Comparison of ENCODE assay signal across 8 mouse cellular contexts in the genomic region with DNA sequence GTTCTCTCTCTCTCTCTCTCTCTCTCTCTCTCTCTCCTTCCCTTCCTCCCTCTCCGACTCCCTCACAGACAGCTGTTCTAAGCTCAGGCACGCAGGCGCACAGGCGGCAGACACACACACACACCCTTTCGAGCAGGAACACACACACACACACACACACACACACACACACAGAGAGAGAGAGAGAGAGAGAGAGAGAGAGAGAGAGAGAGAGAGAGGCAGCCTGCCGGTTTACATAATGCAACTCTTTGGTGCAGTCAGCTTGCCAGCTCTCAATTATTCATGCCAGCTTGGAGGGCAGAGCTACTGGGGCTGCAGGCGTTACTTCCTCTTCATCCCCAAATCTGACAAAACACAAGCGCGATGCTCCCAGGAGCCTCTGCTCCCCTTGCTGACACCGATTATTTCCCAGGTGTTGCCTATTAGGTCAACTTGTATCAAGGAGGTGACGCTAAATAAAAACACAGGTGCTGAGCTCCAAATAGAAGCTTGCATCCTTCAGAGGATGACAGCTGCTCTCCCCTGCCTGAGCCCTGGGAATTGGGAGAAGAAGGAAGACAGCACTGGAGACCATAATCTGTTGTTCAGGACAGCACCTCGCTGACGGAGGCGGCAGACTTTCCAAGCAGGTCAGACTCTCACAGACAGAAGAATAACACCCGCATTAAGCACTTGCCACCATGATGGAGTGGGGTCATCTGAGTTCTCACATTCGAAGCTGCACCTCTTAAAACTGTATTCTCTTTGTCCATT.
DNase-seq lines count a peak whose midpoint lies in the region; ATAC-seq lines count a peak whose summit lies in the region.

No protein-coding gene starts in this region.

- peak overlapping the region; percentile 43 for H3K4me2 ChIP-seq in forebrain, embryonic 11.5 days (ENCODE audit: low read depth, low read length, severe bottlenecking)
- peak overlapping the region; percentile 39 for H3K4me2 ChIP-seq in hindbrain, embryonic 11.5 days (replicated peaks; ENCODE audit: low read depth, low read length)
- H3K4me2 ChIP-seq in midbrain, embryonic 11.5 days = peak overlapping the region; percentile 39
- peak overlapping the region; percentile 68 for H3K4me2 ChIP-seq in stomach, embryonic 15.5 days

- H3K36me3 ChIP-seq in forebrain, embryonic 11.5 days (ENCODE audit: control insufficient read depth, insufficient read depth, low read length) = no peaks in the 10 kb centered on the region
- no peaks in the 10 kb centered on the region for H3K36me3 ChIP-seq in hindbrain, embryonic 11.5 days (ENCODE audit: control insufficient read depth, insufficient read depth, low read length)
- H3K36me3 ChIP-seq in midbrain, embryonic 11.5 days (ENCODE audit: control insufficient read depth, insufficient read depth, low read length) = no peaks in the 10 kb centered on the region
- H3K36me3 ChIP-seq in stomach, embryonic 15.5 days = no peaks in the 10 kb centered on the region

- H3K9ac ChIP-seq in forebrain, embryonic 11.5 days (ENCODE audit: low read length) = peak overlapping the region; percentile 27; the same call in 1 of the 2 replicates
- peak overlapping the region; percentile 11; the same call in 1 of the 2 replicates for H3K9ac ChIP-seq in hindbrain, embryonic 11.5 days (ENCODE audit: low read depth, low read length)
- H3K9ac ChIP-seq in midbrain, embryonic 11.5 days (ENCODE audit: low read length) = no peak overlapping the region
- H3K9ac ChIP-seq in stomach, embryonic 15.5 days = no peak overlapping the region

- peak; percentile 22 for DNase-seq in thymus, postnatal 4 days
- no peak for DNase-seq in thymus, adult 18-20 months
- DNase-seq in forebrain, embryonic 11.5 days (ENCODE audit: low spot score) = peak; percentile 64
- peak; percentile 45 for DNase-seq in hindbrain, embryonic 11.5 days (ENCODE audit: low spot score)
- DNase-seq in left cerebral cortex, postnatal 36 days (ENCODE audit: low spot score in 2 of 2) = peak; percentile 77 to 81
- peak; percentile 92 for DNase-seq in midbrain, embryonic 11.5 days (ENCODE audit: low spot score, missing footprints)
- DNase-seq in adrenal gland, postnatal 25 days = no peak

- no peaks in the 10 kb centered on the region for H3K27me3 ChIP-seq in forebrain, embryonic 11.5 days (ENCODE audit: control insufficient read depth, insufficient read depth, low read length)
- H3K27me3 ChIP-seq in hindbrain, embryonic 11.5 days (ENCODE audit: control insufficient read depth, insufficient read depth, low read length) = no peaks in the 10 kb centered on the region
- H3K27me3 ChIP-seq in midbrain, embryonic 11.5 days (ENCODE audit: control insufficient read depth, insufficient read depth, low read length) = no peaks in the 10 kb centered on the region
- no peaks in the 10 kb centered on the region for H3K27me3 ChIP-seq in stomach, embryonic 15.5 days (replicated peaks)

- WGBS in forebrain, embryonic 11.5 days = 31% methylated on average over 16 of the region's 16 CpGs
- 21% methylated on average over 16 of the region's 16 CpGs for WGBS in hindbrain, embryonic 11.5 days
- 32% methylated on average over 16 of the region's 16 CpGs for WGBS in midbrain, embryonic 11.5 days
- 12% methylated on average over 16 of the region's 16 CpGs for WGBS in stomach, embryonic 15.5 days

- ATAC-seq in forebrain, embryonic 11.5 days (replicated peaks; ENCODE audit: low FRiP score) = peak; percentile 64
- ATAC-seq in hindbrain, embryonic 11.5 days (ENCODE audit: low FRiP score) = peak; percentile 78
- peak; percentile 72 for ATAC-seq in midbrain, embryonic 11.5 days (ENCODE audit: low FRiP score)
- ATAC-seq in stomach, embryonic 15.5 days (ENCODE audit: insufficient read depth, low FRiP score, low read depth) = peak; percentile 66

- peak overlapping the region; percentile 20 for H3K4me3 ChIP-seq in forebrain, embryonic 11.5 days (ENCODE audit: low read depth, low read length)
- peak overlapping the region; percentile 16; the same call in 1 of the 2 replicates for H3K4me3 ChIP-seq in hindbrain, embryonic 11.5 days (ENCODE audit: low read depth, low read length)
- peak overlapping the region; percentile 15 for H3K4me3 ChIP-seq in midbrain, embryonic 11.5 days (ENCODE audit: low read depth, low read length)
- peak overlapping the region; percentile 31 for H3K4me3 ChIP-seq in stomach, embryonic 15.5 days (replicated peaks)

- H3K27ac ChIP-seq in forebrain, embryonic 11.5 days (ENCODE audit: low read depth, low read length) = no peak overlapping the region
- 0 out of 2 replicates have a peak overlapping the region, but pooled peaks have one; percentile 42 for H3K27ac ChIP-seq in hindbrain, embryonic 11.5 days (ENCODE audit: low read depth, low read length)
- no peak overlapping the region for H3K27ac ChIP-seq in midbrain, embryonic 11.5 days (ENCODE audit: low read depth, low read length)
- H3K27ac ChIP-seq in stomach, embryonic 15.5 days = no peak overlapping the region

- peaks cover 5% of the 10 kb centered on the region; the same call in 1 of the 2 replicates for H3K4me1 ChIP-seq in forebrain, embryonic 11.5 days (replicated peaks; ENCODE audit: control insufficient read depth, insufficient read depth, low read length)
- H3K4me1 ChIP-seq in hindbrain, embryonic 11.5 days (replicated peaks; ENCODE audit: control insufficient read depth, insufficient read depth, low read length) = 0 out of 2 replicates have a peak, but pooled peaks cover 6% of the 10 kb centered on the region
- 0 out of 2 replicates have a peak, but pooled peaks cover 3% of the 10 kb centered on the region for H3K4me1 ChIP-seq in midbrain, embryonic 11.5 days (ENCODE audit: control insufficient read depth, insufficient read depth, low read length)
- H3K4me1 ChIP-seq in stomach, embryonic 15.5 days = peaks cover 12% of the 10 kb centered on the region; the same call in 1 of the 2 replicates

- intact Hi-C loops in left cerebral cortex, postnatal 36 days (cut with DNase I) = loop anchor here (5.0 kb wide), 1 partner anchor 36 kb away; no protein-coding TSS in a partner anchor

- H3K9me3 ChIP-seq in forebrain, embryonic 11.5 days (ENCODE audit: control insufficient read depth, low read length) = no peaks in the 10 kb centered on the region
- H3K9me3 ChIP-seq in hindbrain, embryonic 11.5 days (ENCODE audit: control insufficient read depth, low read length) = no peaks in the 10 kb centered on the region
- H3K9me3 ChIP-seq in midbrain, embryonic 11.5 days (ENCODE audit: control insufficient read depth, low read length) = no peaks in the 10 kb centered on the region
- no peaks in the 10 kb centered on the region for H3K9me3 ChIP-seq in stomach, embryonic 15.5 days

Comparison
In these comparisons a context has a peak if more than half of its experiments do, and no peak if none do; other contexts are left out.
1. DNase-seq: peak in thymus, postnatal 4 days (single experiment), forebrain, embryonic 11.5 days (single experiment), hindbrain, embryonic 11.5 days (single experiment), left cerebral cortex, postnatal 36 days (2 of 2) and midbrain, embryonic 11.5 days (single experiment); none in thymus, adult 18-20 months (0 of 2) and adrenal gland, postnatal 25 days (single experiment).
2. H3K9ac ChIP-seq: peak in forebrain, embryonic 11.5 days (single experiment) and hindbrain, embryonic 11.5 days (single experiment); none in midbrain, embryonic 11.5 days (single experiment) and stomach, embryonic 15.5 days (single experiment).
3. Peak in every context shown above with its lines, with median percentiles within 50 percentile points of each other: ATAC-seq, H3K4me2 ChIP-seq and H3K4me3 ChIP-seq.